Mouse (Mus musculus) myocyte (in vitro differentiated cells): ENCODE results near the gene Oxtr.

Source experiments
- MYOG ChIP-seq, 3 experiments: IDR thresholded peaks; one replicate each; pipeline ENCODE4 v1.6.1; 2011; ENCODE audit warnings: control low read depth in 2 of 3, low read depth in 2 of 3, mild to moderate bottlenecking in 2 of 3; ENCODE audit not compliant: insufficient read length in 2 of 3, control insufficient read depth in 1 of 3, insufficient read depth in 1 of 3
- POLR2A ChIP-seq: IDR thresholded peaks from one replicate; pipeline ENCODE4 v1.6.1; 2011; ENCODE audit warnings: low read depth, mild to moderate bottlenecking, control low read depth, moderate library complexity; ENCODE audit not compliant: insufficient read length
- TCF12 ChIP-seq: IDR thresholded peaks from one replicate; pipeline ENCODE4 v1.6.1; 2011; ENCODE audit warnings: mild to moderate bottlenecking, control low read depth; ENCODE audit not compliant: poor library complexity, insufficient read depth, severe bottlenecking

- TF ChIP-seq TCF12 (no peak), POLR2A (no peak), MYOG (IDR thresholded peaks at IDR 0.05; ENCODE audit: control insufficient read depth in 1 of 3, insufficient read depth in 1 of 3, insufficient read length in 2 of 3, low read depth in 2 of 3) (no peak)
Observed at GRCm38 (mm10) chr6:112471644-112472043, 18.1 kb downstream of the Oxtr start.
